ENCODE assay signal across 31 mouse cellular contexts in genomic region chr16:92856779-92857178, GRCm38 (mm10).
"Had no signal": no experiment of that assay in that cellular context is flagged by ENCODE, and none has a peak within 500 bp of the region (broad histone marks: within the 10 kb centered on the region; RNA-seq: fewer than 3 reads in every experiment).

No protein-coding gene starts in this region.

- H3K9ac ChIP-seq: limb, embryonic 12.5 days; limb, embryonic 13.5 days; limb, embryonic 15.5 days; liver, embryonic 12.5 days; liver, embryonic 13.5 days; liver, embryonic 14.5 days; liver, embryonic 15.5 days; liver, postnatal 0 days; lung, embryonic 14.5 days; lung, embryonic 15.5 days; midbrain, embryonic 12.5 days; midbrain, embryonic 13.5 days; midbrain, embryonic 15.5 days; neural tube, embryonic 12.5 days had no signal

- H3K9me3 ChIP-seq: limb, embryonic 10.5 days; limb, embryonic 12.5 days; limb, embryonic 13.5 days; limb, embryonic 15.5 days; liver, embryonic 12.5 days; liver, embryonic 13.5 days; liver, embryonic 15.5 days; lung, embryonic 15.5 days; megakaryocyte, embryonic 14.5 days; midbrain, embryonic 10.5 days; midbrain, embryonic 12.5 days; midbrain, embryonic 13.5 days; midbrain, embryonic 15.5 days; neural tube, embryonic 12.5 days had no signal

- H3K27ac ChIP-seq: limb, embryonic 10.5 days; limb, embryonic 12.5 days; limb, embryonic 13.5 days; limb, embryonic 15.5 days; liver, embryonic 12.5 days; liver, embryonic 13.5 days; liver, embryonic 14.5 days; liver, embryonic 15.5 days; lung, embryonic 15.5 days; macrophage; midbrain, embryonic 10.5 days; midbrain, embryonic 12.5 days; midbrain, embryonic 13.5 days; midbrain, embryonic 15.5 days; neural tube, embryonic 12.5 days had no signal

- H3K4me3 ChIP-seq: limb, embryonic 10.5 days; limb, embryonic 12.5 days; limb, embryonic 13.5 days; limb, embryonic 15.5 days; liver, embryonic 12.5 days; liver, embryonic 13.5 days; liver, embryonic 15.5 days; lung, embryonic 15.5 days; megakaryocyte, embryonic 14.5 days; midbrain, embryonic 10.5 days; midbrain, embryonic 12.5 days; midbrain, embryonic 13.5 days; midbrain, embryonic 15.5 days; neural tube, embryonic 12.5 days had no signal

- H3K4me1 ChIP-seq: limb, embryonic 10.5 days; limb, embryonic 12.5 days; limb, embryonic 13.5 days; limb, embryonic 15.5 days; liver, embryonic 12.5 days; liver, embryonic 13.5 days; liver, embryonic 15.5 days; lung, embryonic 15.5 days; midbrain, embryonic 10.5 days; midbrain, embryonic 12.5 days; midbrain, embryonic 13.5 days; midbrain, embryonic 15.5 days; neural tube, embryonic 12.5 days had no signal

- ATAC-seq: liver, embryonic 12.5 days; liver, postnatal 0 days; lung, postnatal 0 days; midbrain, embryonic 13.5 days; midbrain, embryonic 15.5 days; midbrain, embryonic 16.5 days had no signal

- H3K27me3 ChIP-seq: limb, embryonic 12.5 days; limb, embryonic 13.5 days; limb, embryonic 15.5 days; lung, embryonic 15.5 days; megakaryocyte, embryonic 14.5 days; midbrain, embryonic 12.5 days; midbrain, embryonic 13.5 days; midbrain, embryonic 15.5 days; neural tube, embryonic 12.5 days had no signal

- H3K4me2 ChIP-seq: limb, embryonic 12.5 days; limb, embryonic 13.5 days; limb, embryonic 15.5 days; liver, embryonic 11.5 days; liver, embryonic 12.5 days; liver, embryonic 13.5 days; liver, embryonic 15.5 days; lung, embryonic 14.5 days; lung, embryonic 15.5 days; midbrain, embryonic 11.5 days; midbrain, embryonic 12.5 days; midbrain, embryonic 13.5 days; midbrain, embryonic 15.5 days; neural tube, embryonic 12.5 days had no signal

- H3K36me3 ChIP-seq: limb, embryonic 10.5 days; limb, embryonic 12.5 days; limb, embryonic 13.5 days; limb, embryonic 15.5 days; liver, embryonic 12.5 days; liver, embryonic 13.5 days; liver, embryonic 15.5 days; lung, embryonic 15.5 days; midbrain, embryonic 10.5 days; midbrain, embryonic 12.5 days; midbrain, embryonic 13.5 days; midbrain, embryonic 15.5 days; neural tube, embryonic 12.5 days had no signal

- DNase-seq: left cerebral cortex, postnatal 4 days; liver; liver, embryonic 13.5 days; liver, postnatal 0 days; lung, adult 18-20 months; lung, adult 2 months; lung, embryonic 14.5 days; lung, postnatal 10 days; lung, postnatal 14 days; lung, postnatal 36 days; lung, postnatal 4 days; midbrain, embryonic 14.5 days had no signal
